Mouse (Mus musculus) embryo, embryonic 9.5 days (tissue): ENCODE results near the gene Ncapg.
"Not testable (repeated sequence)": the region's sequence is repeated elsewhere in the genome, so short reads cannot be mapped to it uniquely, and the experiment has no call there.

Experiments
- DNase-seq: peaks from one replicate; pipeline ENCODE4 v3.0.0-alpha.2; 2017; ENCODE audit errors: extremely low spot score

Gene Ncapg

GRCm38 (mm10) chr5:45669598-45670279 lies at the start of gene Ncapg:
Gene Ncapg (plus strand): TSS chr5:45669919.
- peak; percentile 100 for DNase-seq

GRCm38 (mm10) chr5:45621511-45621910 lies 48.2 kb upstream of the Ncapg start:
- DNase-seq = no peak

GRCm38 (mm10) chr5:45627771-45628170 lies 41.9 kb upstream of the Ncapg start:
- DNase-seq = no peak

- DNase-seq = no peak
Measured at GRCm38 (mm10) chr5:45629470-45629869, 40.2 kb upstream of the Ncapg start.

- no peak for DNase-seq
Measured at GRCm38 (mm10) chr5:45638378-45638777, 31.3 kb upstream of the Ncapg start.

- DNase-seq = peak; percentile 59
Measured at GRCm38 (mm10) chr5:45638806-45639714, 30.7 kb upstream of the Ncapg start, which contains the start of gene Fam184b. Gene Fam184b (minus strand): TSS chr5:45639614.

- DNase-seq = peak; percentile 29
Measured at GRCm38 (mm10) chr5:45639715-45640092, 30.0 kb upstream of the Ncapg start.

GRCm38 (mm10) chr5:45651026-45651703 lies 18.6 kb upstream of the Ncapg start:
- DNase-seq = no peak

GRCm38 (mm10) chr5:45658406-45658805 lies 11.3 kb upstream of the Ncapg start:
- not testable (repeated sequence) for DNase-seq

- DNase-seq = peak; percentile 22
Measured at GRCm38 (mm10) chr5:45668324-45668723, 1.4 kb upstream of the Ncapg start.

- DNase-seq = peak; percentile 30
Measured at GRCm38 (mm10) chr5:45668831-45669230, 888 bp upstream of the Ncapg start.

GRCm38 (mm10) chr5:45669234-45669597 lies 503 bp upstream of the Ncapg start:
- no peak for DNase-seq

- no peak for DNase-seq
Measured at GRCm38 (mm10) chr5:45670280-45670670, 556 bp downstream of the Ncapg start.

GRCm38 (mm10) chr5:45670894-45671494 lies 1.3 kb downstream of the Ncapg start:
- no peak for DNase-seq

GRCm38 (mm10) chr5:45675032-45675431 lies 5.3 kb downstream of the Ncapg start:
- DNase-seq = no peak

GRCm38 (mm10) chr5:45677639-45678038 lies 7.9 kb downstream of the Ncapg start:
- DNase-seq = no peak

GRCm38 (mm10) chr5:45679955-45680354 lies 10.2 kb downstream of the Ncapg start:
- DNase-seq = no peak

- no peak for DNase-seq
Measured at GRCm38 (mm10) chr5:45683388-45683787, 13.7 kb downstream of the Ncapg start.

- no peak for DNase-seq
Measured at GRCm38 (mm10) chr5:45685243-45685642, 15.5 kb downstream of the Ncapg start.

- DNase-seq = no peak
Measured at GRCm38 (mm10) chr5:45686223-45686622, 16.5 kb downstream of the Ncapg start.

- no peak for DNase-seq
Measured at GRCm38 (mm10) chr5:45689152-45689551, 19.4 kb downstream of the Ncapg start.

- DNase-seq = no peak
Measured at GRCm38 (mm10) chr5:45690802-45691201, 21.1 kb downstream of the Ncapg start.
